Mouse (Mus musculus) left cerebral cortex, adult 8-10 months (tissue): ENCODE results near the gene Rbmx. TPM values are rescaled to one million over a fixed set of nuclear protein-coding genes. Genes with fewer than 3 reads are reported as not detected.

Experiments
- DNase-seq, 2 experiments: peaks; one replicate each; pipeline ENCODE4 v3.0.0; 2022; ENCODE audit warnings: low spot score in 2 of 2
- total RNA-seq, 4 experiments: library from RNA; stranded (reverse); gene quantifications; 2 replicates each; pipeline ENCODE4 v1.2.4; 2022

Rbmx gene
- total RNA-seq: 10 to 100 TPM; 55.1 to 63.6 (median 57.5) TPM

GRCm38 (mm10) chrX:57392367-57393246 is at the start of gene Rbmx:
TSS of gene Rbmx (minus strand) at chrX:57393036.
- DNase-seq: peak; percentile 70 to 79

DNA sequence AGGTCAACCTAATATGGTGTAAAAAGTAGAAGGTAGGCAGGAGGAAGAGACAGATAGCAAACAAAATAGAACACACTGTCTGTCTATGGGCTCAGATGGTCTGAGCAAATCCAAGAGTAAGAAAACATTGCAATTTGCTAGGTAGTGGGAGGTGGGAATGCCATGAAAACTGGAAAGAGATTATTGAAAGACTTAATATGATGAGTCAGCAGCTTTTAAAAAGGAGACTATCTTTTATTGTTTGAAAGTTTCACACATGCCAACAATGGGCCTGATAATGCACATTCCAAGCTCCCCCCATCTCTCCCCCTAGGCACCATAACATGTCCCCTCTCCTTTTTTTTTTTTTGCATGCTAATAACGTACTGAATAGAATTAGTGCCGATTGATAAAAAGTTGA is 41.1 kb upstream of the Rbmx start:
- DNase-seq: no peak

DNA sequence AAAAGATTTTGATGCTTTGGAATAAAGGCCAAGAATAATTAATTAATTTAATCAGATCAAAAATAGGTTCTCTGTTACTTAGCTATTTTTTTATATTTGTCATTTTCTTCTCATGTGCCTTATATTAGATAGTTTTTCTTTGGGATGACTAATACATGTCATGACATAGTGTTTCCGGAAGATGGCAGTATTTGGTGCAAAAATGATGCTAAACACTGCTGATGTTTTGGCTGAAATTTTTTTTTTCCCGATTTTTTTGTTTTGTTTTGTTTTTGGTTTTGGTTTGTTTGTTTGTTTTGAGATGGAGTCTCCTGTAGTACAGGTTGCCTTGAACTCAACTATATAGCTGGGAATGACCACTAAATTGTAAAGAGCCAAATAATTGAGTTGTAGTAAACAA is 38.8 kb upstream of the Rbmx start:
- no peak for DNase-seq

- DNase-seq: no peak
These were observed 15.9 kb upstream of the Rbmx start, which contains the start of gene Gm364 for GRCm38 (mm10) chrX:57408769-57409168. TSS of gene Gm364 (plus strand) at chrX:57409154.

GRCm38 (mm10) chrX:57403651-57404050 is 10.8 kb upstream of the Rbmx start:
- DNase-seq: no peak

DNA sequence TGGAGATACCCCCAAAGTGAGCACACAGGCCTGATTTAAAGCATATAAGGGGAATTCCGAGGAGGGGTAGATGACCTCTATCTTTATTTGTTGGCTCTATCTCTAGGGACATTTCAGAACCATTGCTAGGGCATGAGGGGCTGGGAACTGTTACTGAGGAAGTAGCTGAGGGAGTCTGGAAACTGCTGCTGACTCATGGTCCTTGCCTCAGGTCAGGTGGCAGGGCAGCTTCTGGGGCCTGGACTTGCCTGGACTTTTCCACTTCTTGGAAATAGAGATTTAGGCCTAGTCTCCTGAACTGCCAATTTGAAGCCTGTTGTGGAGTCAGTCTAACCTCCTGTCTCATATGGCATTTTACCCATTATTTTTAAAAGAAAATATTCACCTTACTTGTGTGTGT is 8.6 kb upstream of the Rbmx start:
- no peak for DNase-seq

DNA sequence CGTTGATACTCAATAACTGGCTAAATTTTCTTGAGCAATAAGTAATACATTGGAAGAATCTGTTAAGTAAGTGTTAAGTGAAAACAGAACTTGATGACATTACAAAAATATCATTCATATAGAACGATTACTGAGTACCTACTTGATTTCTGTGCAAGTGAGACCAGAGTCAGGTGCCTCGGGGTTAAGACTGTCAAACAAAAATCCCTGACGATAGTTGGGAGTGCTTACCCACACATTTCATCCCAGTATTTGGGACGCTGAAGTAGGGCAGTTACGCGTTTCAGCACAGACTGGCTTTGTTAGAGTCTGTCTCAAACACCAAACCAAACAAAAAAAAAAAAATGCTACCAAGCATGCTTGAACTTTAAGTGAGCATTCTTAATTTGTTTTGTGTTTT is 576 bp upstream of the Rbmx start:
- no peak for DNase-seq

DNA sequence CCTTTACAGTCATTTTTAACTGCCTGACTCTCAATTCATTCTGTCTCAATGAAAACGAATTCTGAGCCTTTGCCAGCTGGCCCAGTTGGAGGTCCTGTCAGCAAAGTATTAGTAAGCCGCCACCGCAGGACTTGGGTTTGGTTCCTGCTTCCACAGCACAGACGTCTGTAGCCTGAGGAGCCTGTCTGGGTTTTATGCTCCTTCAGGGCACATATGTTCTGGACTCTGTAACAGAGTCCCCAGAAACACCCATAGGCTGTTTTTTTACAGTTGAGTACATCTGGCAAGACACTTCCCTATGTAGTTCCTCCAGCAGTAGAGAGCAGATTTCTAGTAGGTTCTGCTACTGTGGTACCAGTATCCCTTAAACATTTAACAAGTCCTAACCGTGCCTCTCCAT is 11.9 kb downstream of the Rbmx start:
- no peak for DNase-seq

GRCm38 (mm10) chrX:57378579-57378978 is 14.3 kb downstream of the Rbmx start:
- DNase-seq: no peak

GRCm38 (mm10) chrX:57377096-57377495 is 15.7 kb downstream of the Rbmx start:
- no peak for DNase-seq

DNA sequence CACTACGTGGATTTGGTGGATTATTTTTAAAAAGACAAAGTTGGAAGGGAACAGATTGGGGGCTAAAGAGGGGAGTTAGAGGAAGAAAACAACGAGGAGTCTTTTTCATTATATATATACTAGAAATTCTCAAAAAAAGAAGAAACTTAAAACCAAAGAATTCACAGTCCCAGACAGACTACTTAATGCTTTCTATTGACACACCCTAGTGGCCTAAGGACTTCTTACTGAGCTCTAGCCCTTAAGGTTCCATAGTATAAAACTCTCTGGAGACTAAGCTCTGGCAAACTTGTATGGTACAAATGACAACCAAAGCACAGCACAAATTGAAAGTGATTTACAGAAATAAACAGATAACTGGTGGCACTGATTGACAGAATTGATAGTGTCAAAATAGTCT is 18.8 kb downstream of the Rbmx start:
- DNase-seq: no peak

DNA sequence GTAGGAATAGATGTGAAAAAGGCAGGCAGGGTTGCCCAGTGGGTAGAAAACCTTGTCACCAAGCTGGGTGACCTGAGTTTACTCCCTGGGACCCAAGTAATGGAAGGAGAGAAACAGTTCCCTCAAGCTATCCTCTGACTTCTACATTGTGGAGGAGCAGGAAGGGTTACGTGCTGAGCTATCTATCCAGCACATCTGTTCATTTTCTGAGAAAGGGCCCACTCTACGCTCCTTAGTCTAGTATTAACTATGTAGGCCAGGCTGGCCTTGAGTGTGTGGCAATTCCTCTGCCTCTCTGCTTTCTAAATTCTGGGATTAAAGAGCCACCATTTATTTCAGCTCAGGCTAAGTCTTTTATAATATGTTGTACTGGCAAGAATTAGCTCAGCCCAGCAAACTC is 19.3 kb downstream of the Rbmx start:
- no peak for DNase-seq

DNA sequence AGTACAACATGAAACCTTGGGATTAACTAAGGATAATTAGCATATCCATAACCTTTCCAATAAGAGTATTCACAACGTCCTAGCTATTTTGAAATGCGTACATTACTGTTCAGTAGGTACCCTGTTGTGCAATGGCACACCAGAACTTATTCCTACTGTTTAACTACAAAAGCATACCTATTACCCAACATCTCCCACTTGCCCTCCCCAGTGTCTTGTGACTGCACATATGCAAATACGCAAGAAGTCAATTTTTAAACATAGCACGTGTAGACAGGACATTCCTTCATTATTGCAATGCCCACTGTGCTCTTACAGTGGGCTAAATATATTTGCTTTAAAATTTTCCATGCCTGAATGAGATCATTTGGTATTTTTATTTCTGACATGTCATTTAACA is 19.9 kb downstream of the Rbmx start:
- no peak for DNase-seq

- DNase-seq: no peak
These were observed 27.8 kb downstream of the Rbmx start for GRCm38 (mm10) chrX:57364891-57365569.

GRCm38 (mm10) chrX:57359316-57359715 is 33.5 kb downstream of the Rbmx start:
- DNase-seq: no peak

GRCm38 (mm10) chrX:57339220-57339619 is 53.6 kb downstream of the Rbmx start:
- DNase-seq: no peak

- no peak for DNase-seq
These were observed 54.2 kb downstream of the Rbmx start, which contains the start of gene Arhgef6 for GRCm38 (mm10) chrX:57338371-57339211. TSS of gene Arhgef6 (minus strand) at chrX:57338729.

GRCm38 (mm10) chrX:57337582-57337981 is 55.3 kb downstream of the Rbmx start:
- DNase-seq: no peak

- no peak for DNase-seq
These were observed 55.9 kb downstream of the Rbmx start for GRCm38 (mm10) chrX:57336958-57337357.

- no peak for DNase-seq
These were observed 57.5 kb downstream of the Rbmx start for GRCm38 (mm10) chrX:57335313-57335712.
